Mouse (Mus musculus) heart, postnatal 0 days (tissue): ENCODE data around the gene Serpinf1.

ENCODE experiments used
- CTCF ChIP-seq: IDR thresholded peaks from 2 replicates; pipeline ENCODE4 v1.5.1; 2016; ENCODE audit warnings: antibody characterized with exemption, control low read depth, low read depth
- EP300 ChIP-seq: IDR thresholded peaks from 2 replicates; pipeline ENCODE4 v1.6.1; 2016; ENCODE audit warnings: antibody characterized with exemption, low read depth

GRCm38 (mm10) chr11:75443711-75444110 lies 21.2 kb upstream of the Serpinf1 start:
- no peak for TF ChIP-seq CTCF
- TF ChIP-seq EP300, result no peak
